Mouse (Mus musculus): ENCODE measurements around the gene Srgap3.

- no peak for TF ChIP-seq TAL1 (IDR thresholded peaks at IDR 0.05; ENCODE audit: low read length)
- no peak for TF ChIP-seq GATA1 (IDR thresholded peaks at IDR 0.05; ENCODE audit: low read length)
Measured at GRCm38 (mm10) chr6:112925234-112925975, 21.7 kb downstream of the Srgap3 start.

Data from erythroblast, embryonic 14.5 days (primary cell).